Mouse (Mus musculus) lung, adult 2 months (tissue): ENCODE measurements around the gene Tnfrsf13c.

ENCODE experiments used
- CTCF ChIP-seq: fragments of 200-500 bp; IDR thresholded peaks from 2 replicates; pipeline ENCODE4 v1.5.1; 2011; ENCODE audit warnings: mild to moderate bottlenecking, low read length, control low read depth; ENCODE audit not compliant: insufficient read depth
- POLR2A ChIP-seq: fragments of 200-500 bp; IDR thresholded peaks from 2 replicates; pipeline ENCODE4 v1.6.1; 2011; ENCODE audit warnings: low read depth, mild to moderate bottlenecking, control low read depth, low read length, borderline replicate concordance; ENCODE audit errors: extremely low read depth

DNA sequence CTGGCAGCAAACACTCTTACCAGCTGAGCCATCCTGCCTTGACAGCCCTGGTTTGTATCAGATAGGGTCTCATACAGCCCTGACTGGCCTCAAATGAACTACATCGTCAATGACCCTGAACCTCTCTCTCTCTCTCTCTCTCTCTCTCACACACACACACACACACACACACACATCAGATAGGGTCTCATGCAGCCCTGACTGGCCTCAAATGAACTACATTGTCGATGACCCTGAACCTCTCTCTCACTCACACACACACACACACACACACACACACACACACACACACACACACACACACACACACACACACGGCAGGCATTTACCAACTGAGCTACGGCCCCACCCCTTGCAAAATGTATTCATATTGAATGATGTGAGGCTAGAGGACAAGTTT, 6.9 kb upstream of the Tnfrsf13c start:
- no peak for TF ChIP-seq POLR2A
- TF ChIP-seq CTCF = no peak
